Mouse (Mus musculus) thymus, adult 18-20 months (tissue): ENCODE results near the gene Zfp385a.

ENCODE experiments used
- DNase-seq, 2 experiments: peaks; one replicate each; pipeline ENCODE4 v3.0.0; 2022; ENCODE audit warnings: mixed read lengths in 2 of 2

Zfp385a gene

GRCm38 (mm10) chr15:103362950-103363349 lies 23.1 kb upstream of the Zfp385a start:
- no peak for DNase-seq

- no peak for DNase-seq
Measured at GRCm38 (mm10) chr15:103362333-103362732, 22.4 kb upstream of the Zfp385a start.

- DNase-seq: no peak
Measured at GRCm38 (mm10) chr15:103361269-103361668, 21.4 kb upstream of the Zfp385a start.

- DNase-seq: no peak
Measured at GRCm38 (mm10) chr15:103359869-103360602, 20.1 kb upstream of the Zfp385a start.

GRCm38 (mm10) chr15:103359122-103359510 lies 19.2 kb upstream of the Zfp385a start:
- DNase-seq: no peak

- DNase-seq: no peak
Measured at GRCm38 (mm10) chr15:103358278-103359121, 18.6 kb upstream of the Zfp385a start.

- DNase-seq: no peak
Measured at GRCm38 (mm10) chr15:103357817-103358216, 17.9 kb upstream of the Zfp385a start.

GRCm38 (mm10) chr15:103356130-103356529 lies 16.2 kb upstream of the Zfp385a start:
- no peak for DNase-seq

- no peak for DNase-seq
Measured at GRCm38 (mm10) chr15:103355420-103355819, 15.5 kb upstream of the Zfp385a start.

GRCm38 (mm10) chr15:103354690-103355089 lies 14.8 kb upstream of the Zfp385a start:
- no peak for DNase-seq

- no peak for DNase-seq
Measured at GRCm38 (mm10) chr15:103353511-103354256, 13.8 kb upstream of the Zfp385a start.

- no peak for DNase-seq
Measured at GRCm38 (mm10) chr15:103352856-103353255, 13.0 kb upstream of the Zfp385a start.

- DNase-seq: peak in 1 of 2 experiments; percentile 32
Measured at GRCm38 (mm10) chr15:103347275-103347684, 7.4 kb upstream of the Zfp385a start.

GRCm38 (mm10) chr15:103345789-103346188 lies 5.9 kb upstream of the Zfp385a start:
- DNase-seq: no peak

GRCm38 (mm10) chr15:103343556-103343955 lies 3.7 kb upstream of the Zfp385a start:
- no peak for DNase-seq

GRCm38 (mm10) chr15:103343008-103343407 lies 3.1 kb upstream of the Zfp385a start:
- no peak for DNase-seq

- peak in 1 of 2 experiments; percentile 44 for DNase-seq
Measured at GRCm38 (mm10) chr15:103342415-103342814, 2.5 kb upstream of the Zfp385a start.

GRCm38 (mm10) chr15:103341547-103341946 lies 1.7 kb upstream of the Zfp385a start:
- no peak for DNase-seq

GRCm38 (mm10) chr15:103340786-103341185 lies 893 bp upstream of the Zfp385a start:
- DNase-seq: no peak

- peak in 1 of 2 experiments; percentile 52 for DNase-seq
Measured at GRCm38 (mm10) chr15:103339166-103339960, 530 bp downstream of the Zfp385a start.

- DNase-seq: no peak
Measured at GRCm38 (mm10) chr15:103338829-103339165, 1.1 kb downstream of the Zfp385a start.

GRCm38 (mm10) chr15:103336996-103337667 lies 2.8 kb downstream of the Zfp385a start:
- DNase-seq: no peak
